Mouse (Mus musculus) megakaryocyte, embryonic 14.5 days (primary cell): Measurements from ENCODE around the gene Slc41a1.

Experiments
- FLI1 ChIP-seq: IDR thresholded peaks from 2 replicates; pipeline ENCODE4 v1.6.1; 2012; ENCODE audit warnings: low read length, inconsistent platforms, mixed read lengths
- GATA1 ChIP-seq: IDR thresholded peaks from 3 replicates; pipeline ENCODE4 v1.6.1; 2012; ENCODE audit warnings: mixed read lengths, low read length, inconsistent platforms, borderline replicate concordance

- TF ChIP-seq GATA1 (no peak), FLI1 (no peak)
Measured at GRCm38 (mm10) chr1:131882787-131883186, 55.5 kb downstream of the Slc41a1 start.
